Mouse (Mus musculus) neural tube, embryonic 11.5 days (tissue): ENCODE measurements around the gene Slc25a27. TPM values are rescaled to one million over a fixed set of nuclear protein-coding genes. Genes with fewer than 3 reads are reported as not detected.

Experiments used
- ATAC-seq: fragments of 200-750 bp; cut with Nextera tagmentation; 2 replicates; pipeline ENCODE4 v1.8.0; 2017; ENCODE audit warnings: moderate number of reproducible peaks, mild to moderate bottlenecking, moderate TSS enrichment, moderate library complexity; ENCODE audit not compliant: insufficient read depth, low FRiP score, low TSS enrichment
- DNase-seq: peaks from one replicate; pipeline ENCODE4 v3.0.0-alpha.2; 2015; ENCODE audit warnings: low spot score
- H3K27ac ChIP-seq: fragments of 300-500 bp; sonication (generic); 2 replicates; pipeline ENCODE4 v1.5.1; 2014; ENCODE audit warnings: low read depth, mild to moderate bottlenecking, low read length
- H3K27me3 ChIP-seq: fragments of 300-500 bp; sonication (generic); 2 replicates; pipeline ENCODE4 v1.6.1; 2014; ENCODE audit warnings: mild to moderate bottlenecking, low read length, mixed read lengths; ENCODE audit not compliant: control insufficient read depth, insufficient read depth
- H3K36me3 ChIP-seq: fragments of 300-500 bp; sonication (generic); 2 replicates; pipeline ENCODE4 v1.6.1; 2014; ENCODE audit warnings: mild to moderate bottlenecking, low read length, moderate library complexity, mixed read lengths; ENCODE audit not compliant: control insufficient read depth, insufficient read depth
- H3K4me1 ChIP-seq: fragments of 300-500 bp; sonication (generic); 2 replicates; pipeline ENCODE4 v1.6.1; 2014; ENCODE audit warnings: low read length, mixed read lengths; ENCODE audit not compliant: control insufficient read depth, insufficient read depth
- H3K4me2 ChIP-seq: fragments of 300-500 bp; sonication (generic); 2 replicates; pipeline ENCODE4 v1.6.1; 2014; ENCODE audit warnings: low read depth, mild to moderate bottlenecking, moderate library complexity
- H3K4me3 ChIP-seq: fragments of 300-500 bp; sonication (generic); 2 replicates; pipeline ENCODE4 v1.5.1; 2014; ENCODE audit warnings: low read depth, low read length
- H3K9ac ChIP-seq: fragments of 300-500 bp; sonication (generic); 2 replicates; pipeline ENCODE4 v1.6.1; 2014; ENCODE audit warnings: mild to moderate bottlenecking, low read length
- H3K9me3 ChIP-seq: fragments of 300-500 bp; sonication (generic); 2 replicates; pipeline ENCODE4 v1.6.1; 2016; ENCODE audit warnings: low read length; ENCODE audit not compliant: control insufficient read depth
- WGBS: fragments of 180-500 bp; shearing (Covaris S2); extraction: QIAGEN DNeasy Blood & Tissue Kit; methylation state at CpG from one replicate; pipeline ENCODE4 v1.1.7; 2014; 5-methylcytosine and 5-hydroxymethylcytosine counted together
- polyA plus RNA-seq: library from polyadenylated mRNA; unstranded; fragments of >200 nt; fragmentation: Nextera tagmentation; extraction: Ambion mirVana; gene quantifications from 2 replicates; pipeline ENCODE4 v1.2.1, GENCODE M21; 2014

Slc25a27 gene
- polyA plus RNA-seq, 1 experiment from 2014 or later: 31.0 TPM

GRCm38 (mm10) chr17:43667290-43667843 is 353 bp upstream of the Slc25a27 start, which contains the start of gene Cyp39a1:
Cyp39a1 (plus strand) TSS chr17:43667425.
- DNase-seq (no peak), ATAC-seq (0 out of 2 replicates have a peak, but pooled peaks have one; percentile 0)
- Histone ChIP-seq H3K27me3 (no peaks in the 10 kb centered on the region), H3K4me1 (peaks cover 4% of the 10 kb centered on the region; the same call in 1 of the 2 replicates), H3K36me3 (no peaks in the 10 kb centered on the region), H3K9ac (peak within 1 kb of the TSS; percentile 91), H3K4me2 (peak within 1 kb of the TSS; percentile 65), H3K9me3 (no peaks in the 10 kb centered on the region), H3K4me3 (peak within 1 kb of the TSS; percentile 66), H3K27ac (no peak within 1 kb of the TSS; the same call in 1 of the 2 replicates)
- WGBS: under 1% methylated on average over 17 of the region's 17 CpGs

GRCm38 (mm10) chr17:43651314-43652046 is 15.5 kb downstream of the Slc25a27 start:
- no peak overlapping the region for H3K27ac ChIP-seq
- no peak overlapping the region for H3K4me3 ChIP-seq
- H3K27me3 ChIP-seq: no peaks in the 10 kb centered on the region
- no peaks in the 10 kb centered on the region for H3K9me3 ChIP-seq
- H3K4me1 ChIP-seq: no peaks in the 10 kb centered on the region
- no peaks in the 10 kb centered on the region for H3K36me3 ChIP-seq
- DNase-seq: no peak
- H3K9ac ChIP-seq: no peak overlapping the region
- ATAC-seq: no peak
- no peak overlapping the region for H3K4me2 ChIP-seq
- WGBS: 65% methylated on average over 14 of the region's 14 CpGs

GRCm38 (mm10) chr17:43649641-43650436 is 17.2 kb downstream of the Slc25a27 start:
- H3K4me1 ChIP-seq: no peaks in the 10 kb centered on the region
- H3K27ac ChIP-seq: no peak overlapping the region
- H3K9ac ChIP-seq: no peak overlapping the region
- no peak overlapping the region for H3K4me2 ChIP-seq
- no peaks in the 10 kb centered on the region; the same call in 1 of the 2 replicates for H3K36me3 ChIP-seq
- H3K9me3 ChIP-seq: no peaks in the 10 kb centered on the region
- DNase-seq: no peak
- no peaks in the 10 kb centered on the region for H3K27me3 ChIP-seq
- WGBS: 88% methylated on average over 10 of the region's 10 CpGs
- H3K4me3 ChIP-seq: no peak overlapping the region
- no peak for ATAC-seq

- H3K36me3 ChIP-seq: no peaks in the 10 kb centered on the region; the same call in 1 of the 2 replicates
- no peak overlapping the region for H3K4me2 ChIP-seq
- H3K9me3 ChIP-seq: no peaks in the 10 kb centered on the region
Measured at GRCm38 (mm10) chr17:43646925-43647324, 20.1 kb downstream of the Slc25a27 start.

GRCm38 (mm10) chr17:43645136-43645535 is 21.9 kb downstream of the Slc25a27 start:
- 91% methylated on average over 3 of the region's 3 CpGs for WGBS
- no peak for ATAC-seq

More at GRCm38 (mm10) chr17:43646925-43647324, 20.1 kb downstream of the Slc25a27 start:
- Histone ChIP-seq H3K27me3 (no peaks in the 10 kb centered on the region), H3K4me1 (no peaks in the 10 kb centered on the region), H3K9ac (no peak overlapping the region), H3K4me3 (no peak overlapping the region), H3K27ac (no peak overlapping the region)
- ATAC-seq: no peak
- 46% methylated on average over 5 of the region's 5 CpGs for WGBS
- DNase-seq: no peak

GRCm38 (mm10) chr17:43644375-43644774 is 22.6 kb downstream of the Slc25a27 start:
- Histone ChIP-seq H3K36me3 (no peaks in the 10 kb centered on the region; the same call in 1 of the 2 replicates), H3K27me3 (no peaks in the 10 kb centered on the region), H3K27ac (no peak overlapping the region), H3K4me2 (no peak overlapping the region), H3K4me1 (no peaks in the 10 kb centered on the region), H3K9ac (no peak overlapping the region), H3K4me3 (no peak overlapping the region), H3K9me3 (no peaks in the 10 kb centered on the region)
- DNase-seq (no peak), ATAC-seq (no peak)
- 89% methylated on average over 7 of the region's 7 CpGs for WGBS

More at GRCm38 (mm10) chr17:43645136-43645535, 21.9 kb downstream of the Slc25a27 start:
- no peak overlapping the region for H3K4me3 ChIP-seq
- no peaks in the 10 kb centered on the region; the same call in 1 of the 2 replicates for H3K36me3 ChIP-seq
- no peaks in the 10 kb centered on the region for H3K27me3 ChIP-seq
- H3K9me3 ChIP-seq: no peaks in the 10 kb centered on the region
- no peaks in the 10 kb centered on the region for H3K4me1 ChIP-seq
- no peak for DNase-seq
- H3K27ac ChIP-seq: no peak overlapping the region
- H3K9ac ChIP-seq: no peak overlapping the region
- no peak overlapping the region for H3K4me2 ChIP-seq

- no peaks in the 10 kb centered on the region for H3K4me1 ChIP-seq
- no peaks in the 10 kb centered on the region; the same call in 1 of the 2 replicates for H3K36me3 ChIP-seq
- no peak overlapping the region for H3K9ac ChIP-seq
- ATAC-seq (no peak), DNase-seq (no peak)
- H3K4me2 ChIP-seq: no peak overlapping the region
- 79% methylated on average over 7 of the region's 7 CpGs for WGBS
- no peak overlapping the region for H3K27ac ChIP-seq
- H3K9me3 ChIP-seq: no peaks in the 10 kb centered on the region
- H3K27me3 ChIP-seq: no peaks in the 10 kb centered on the region
- no peak overlapping the region for H3K4me3 ChIP-seq
Measured at GRCm38 (mm10) chr17:43643191-43643590, 23.8 kb downstream of the Slc25a27 start.

- ATAC-seq: no peak
Measured at GRCm38 (mm10) chr17:43640825-43641224, 26.2 kb downstream of the Slc25a27 start.

More at GRCm38 (mm10) chr17:43640825-43641224, 26.2 kb downstream of the Slc25a27 start:
- no peak overlapping the region for H3K27ac ChIP-seq
- no peaks in the 10 kb centered on the region for H3K9me3 ChIP-seq
- H3K4me3 ChIP-seq: no peak overlapping the region
- no peaks in the 10 kb centered on the region for H3K4me1 ChIP-seq
- no peak overlapping the region for H3K4me2 ChIP-seq
- no peak for DNase-seq
- H3K36me3 ChIP-seq: no peaks in the 10 kb centered on the region; the same call in 1 of the 2 replicates
- no peaks in the 10 kb centered on the region for H3K27me3 ChIP-seq
- H3K9ac ChIP-seq: no peak overlapping the region
- WGBS: 88% methylated on average over 1 of the region's 1 CpGs
